Mouse (Mus musculus) induced T-regulatory cell, adult 2 months (primary cell): ENCODE measurements around the gene Slc17a4.

ENCODE experiments used
- DNase-seq: peaks from one replicate; pipeline ENCODE4 v3.0.0-alpha.2; 2012; ENCODE audit warnings: low read depth

The Slc17a4 gene

GRCm38 (mm10) chr13:23914376-23915167, at the start of gene Slc17a4:
Slc17a4 (minus strand) TSS chr13:23915009.
- DNase-seq = no peak

GRCm38 (mm10) chr13:23959776-23960175, 45.0 kb upstream of the Slc17a4 start:
- no peak for DNase-seq

- peak; percentile 35 for DNase-seq
These were observed 36.1 kb upstream of the Slc17a4 start for GRCm38 (mm10) chr13:23950928-23951327.

- no peak for DNase-seq
These were observed 34.9 kb upstream of the Slc17a4 start for GRCm38 (mm10) chr13:23949484-23950246.

- no peak for DNase-seq
These were observed 31.4 kb upstream of the Slc17a4 start for GRCm38 (mm10) chr13:23946254-23946653.

- peak; percentile 41 for DNase-seq
These were observed 28.1 kb upstream of the Slc17a4 start for GRCm38 (mm10) chr13:23942861-23943260.

GRCm38 (mm10) chr13:23940291-23940690, 25.5 kb upstream of the Slc17a4 start:
- DNase-seq = no peak

- no peak for DNase-seq
These were observed 23.9 kb upstream of the Slc17a4 start for GRCm38 (mm10) chr13:23938699-23939098.

- no peak for DNase-seq
These were observed 19.4 kb upstream of the Slc17a4 start, which contains the start of gene Hist1h2aa for GRCm38 (mm10) chr13:23934211-23934520. Hist1h2aa (plus strand) TSS chr13:23934462.

- DNase-seq = no peak
These were observed 18.8 kb upstream of the Slc17a4 start, which contains the start of gene Hist1h2ba for GRCm38 (mm10) chr13:23933421-23934210. Hist1h2ba (minus strand) TSS chr13:23934156.

- DNase-seq = no peak
These were observed 16.1 kb upstream of the Slc17a4 start for GRCm38 (mm10) chr13:23930904-23931303.

GRCm38 (mm10) chr13:23930461-23930860, 15.7 kb upstream of the Slc17a4 start:
- no peak for DNase-seq

- DNase-seq = no peak
These were observed 13.8 kb upstream of the Slc17a4 start for GRCm38 (mm10) chr13:23928637-23929036.

GRCm38 (mm10) chr13:23925792-23926191, 11.0 kb upstream of the Slc17a4 start:
- DNase-seq = no peak

GRCm38 (mm10) chr13:23917674-23918073, 2.9 kb upstream of the Slc17a4 start:
- no peak for DNase-seq

GRCm38 (mm10) chr13:23916132-23916531, 1.3 kb upstream of the Slc17a4 start:
- DNase-seq = no peak

GRCm38 (mm10) chr13:23913791-23914306, 960 bp downstream of the Slc17a4 start:
- DNase-seq = no peak

- no peak for DNase-seq
These were observed 3.5 kb downstream of the Slc17a4 start for GRCm38 (mm10) chr13:23911335-23911734.

- DNase-seq = no peak
These were observed 4.7 kb downstream of the Slc17a4 start for GRCm38 (mm10) chr13:23910121-23910520.

- DNase-seq = no peak
These were observed 7.9 kb downstream of the Slc17a4 start for GRCm38 (mm10) chr13:23906906-23907305.

- peak; percentile 26 for DNase-seq
These were observed 16.6 kb downstream of the Slc17a4 start for GRCm38 (mm10) chr13:23898242-23898641.

- no peak for DNase-seq
These were observed 21.6 kb downstream of the Slc17a4 start for GRCm38 (mm10) chr13:23893269-23893593.
